ENCODE assay signal across 8 mouse cellular contexts in the genomic region with DNA sequence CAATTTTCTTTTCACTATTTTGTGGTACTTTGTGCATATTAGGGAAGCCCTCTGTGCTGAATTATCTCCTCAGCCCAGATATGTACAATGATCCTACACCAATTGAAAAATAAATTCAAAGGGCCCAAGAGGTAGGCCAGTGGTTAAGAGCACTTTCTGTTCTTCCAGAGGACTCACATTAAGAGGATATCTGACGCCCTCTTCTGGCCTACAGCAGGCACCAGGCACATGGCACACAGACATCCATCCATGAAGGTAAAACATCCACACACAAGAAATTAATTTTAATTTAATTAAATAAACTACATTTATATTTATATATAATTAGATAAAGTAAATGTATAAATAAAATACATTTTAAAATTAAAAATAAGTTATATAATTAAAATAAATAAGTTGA. TPM values are rescaled to one million over a fixed set of nuclear protein-coding genes. Genes with fewer than 3 reads are reported as not detected.
A peak's percentile ranks its signal among the peaks of the same experiment; 100 is the strongest.
DNase-seq lines count a peak whose midpoint lies in the region; TF ChIP-seq lines count a peak whose summit lies in the region.

No protein-coding gene starts in this region.

- peak; percentile 58 for DNase-seq in cerebellum, adult 9-10 months
- no peak for DNase-seq in cerebellum, postnatal 4 days (ENCODE audit: low spot score in 2 of 2)
- DNase-seq in left cerebral cortex, adult 18-20 months (ENCODE audit: low spot score in 2 of 2): peak; percentile 13 to 25
- no peak for DNase-seq in left cerebral cortex, postnatal 36 days (ENCODE audit: low spot score in 2 of 2)
- DNase-seq in R1 (ENCODE audit: low read depth, low spot score): peak; percentile 46
- no peak for DNase-seq in lung, adult 2 months
- no peak for DNase-seq in yolk sac, embryonic 10.5 days (ENCODE audit: low spot score)
- no peak for DNase-seq in right cerebral cortex, postnatal 4 days

- TF ChIP-seq POLR2A in lung, adult 2 months (IDR thresholded peaks at IDR 0.05; ENCODE audit: borderline replicate concordance, extremely low read depth, low read depth, low read length): no peak

- peak; percentile 80 for TF ChIP-seq CTCF in lung, adult 2 months (IDR thresholded peaks at IDR 0.05; ENCODE audit: insufficient read depth, low read length)

- H3K4me1 ChIP-seq in lung, adult 2 months (ENCODE audit: control insufficient read depth, insufficient read depth, low read length): no peaks in the 10 kb centered on the region

- H3K4me3 ChIP-seq in lung, adult 2 months (replicated peaks; ENCODE audit: extremely low read depth, low read depth, low read length): no peak overlapping the region

- intact Hi-C loops in left cerebral cortex, postnatal 36 days (cut with DNase I): loop anchor here (5.0 kb wide), 1 partner anchor 112 kb away; no protein-coding TSS in a partner anchor

- 6% methylated on average over 1 of the region's 1 CpGs for WGBS in lung, adult 2 months

RNA-seq across cellular contexts. Expression of gene Tbc1d8, which starts 25.7 kb away (rescaled TPM):
- total RNA-seq in left cerebral cortex, adult 18-20 months (2021): 10 to 100 TPM; 19.3 to 20.5 TPM
- 10 to 100 TPM; 16.9 to 19.3 TPM for total RNA-seq in left cerebral cortex, postnatal 36 days (2021)
- 27.2 and 30.9 TPM in 2 replicates for polyA plus RNA-seq in lung, adult 2 months (2012; rRNA removed)

RNA-seq across cellular contexts. Expression of gene Cnot11, which starts 30.5 kb away (rescaled TPM):
- 10 to 100 TPM; 23.8 to 25.5 TPM for total RNA-seq in left cerebral cortex, adult 18-20 months (2021)
- 10 to 100 TPM; 24.8 to 25.9 TPM for total RNA-seq in left cerebral cortex, postnatal 36 days (2021)
- polyA plus RNA-seq in lung, adult 2 months (2012; rRNA removed): 17.8 and 20.4 TPM in 2 replicates

Comparison
In these comparisons a context has a peak if more than half of its experiments do, and no peak if none do; other contexts are left out.
1. DNase-seq: peak in cerebellum, adult 9-10 months (single experiment), left cerebral cortex, adult 18-20 months (2 of 2) and R1 (single experiment); none in cerebellum, postnatal 4 days (0 of 2), left cerebral cortex, postnatal 36 days (0 of 2), lung, adult 2 months (single experiment), yolk sac, embryonic 10.5 days (single experiment) and right cerebral cortex, postnatal 4 days (single experiment).